In genomic region chr17:50021400-50021799, GRCm38 (mm10) we compare ENCODE assay signal across 14 mouse cellular contexts.
DNase-seq lines count a peak whose midpoint lies in the region; ATAC-seq and TF ChIP-seq lines count a peak whose summit lies in the region.
"Had no signal": no experiment of that assay in that cellular context is flagged by ENCODE, and none has a peak within 500 bp of the region (broad histone marks: within the 10 kb centered on the region; RNA-seq: fewer than 3 reads in every experiment).

No protein-coding gene starts in this region.

- H3K9me3 ChIP-seq in CH12.LX (replicated peaks; ENCODE audit: low read length): no peaks in the 10 kb centered on the region
- no peaks in the 10 kb centered on the region for H3K9me3 ChIP-seq in embryonic facial prominence, embryonic 14.5 days (ENCODE audit: control insufficient read depth, low read length)
- H3K9me3 ChIP-seq in hindbrain, embryonic 13.5 days: no peaks in the 10 kb centered on the region
- H3K9me3 ChIP-seq in midbrain, embryonic 12.5 days: no peaks in the 10 kb centered on the region
- H3K9me3 ChIP-seq: heart, embryonic 12.5 days had no signal

- dilution Hi-C loops in CH12.LX (cut with MboI; ENCODE audit: extremely low pct_ligation_motif_present, extremely low pct_unique_long_range_greater_than_20kb, low sequenced_read_pairs): no loop called here

- TF ChIP-seq EP300 in CH12.LX (IDR thresholded peaks at IDR 0.05; ENCODE audit: low read length): no peak

- no peak for TF ChIP-seq RAD21 in CH12.LX (IDR thresholded peaks at IDR 0.05; ENCODE audit: low read depth, low read length)

- H3K9ac ChIP-seq in CH12.LX (ENCODE audit: insufficient read depth, low read depth): peak overlapping the region; percentile 49
- no peak overlapping the region for H3K9ac ChIP-seq in embryonic facial prominence, embryonic 14.5 days (ENCODE audit: low read depth, low read length)
- no peak overlapping the region for H3K9ac ChIP-seq in hindbrain, embryonic 13.5 days
- H3K9ac ChIP-seq in midbrain, embryonic 12.5 days (replicated peaks): no peak overlapping the region
- H3K9ac ChIP-seq: heart, embryonic 12.5 days had no signal

- no peak overlapping the region for H3K4me3 ChIP-seq in CH12.LX (replicated peaks in 1 of 3; ENCODE audit: low read depth in 2 of 3, low read length in 2 of 3, poor library complexity in 1 of 3)
- H3K4me3 ChIP-seq in embryonic facial prominence, embryonic 14.5 days (ENCODE audit: low read depth, low read length): no peak overlapping the region
- H3K4me3 ChIP-seq in hindbrain, embryonic 13.5 days: no peak overlapping the region
- no peak overlapping the region for H3K4me3 ChIP-seq in midbrain, embryonic 12.5 days
- H3K4me3 ChIP-seq: heart, embryonic 12.5 days; left cerebral cortex, adult 2 months had no signal

- H3K79me2 ChIP-seq in CH12.LX (replicated peaks; ENCODE audit: control insufficient read depth, extremely low read depth, insufficient read depth, poor library complexity, severe bottlenecking): no peaks in the 10 kb centered on the region

- peak overlapping the region; percentile 86 for H3K27ac ChIP-seq in CH12.LX (ENCODE audit: insufficient read depth, low read depth)
- no peak overlapping the region for H3K27ac ChIP-seq in embryonic facial prominence, embryonic 14.5 days (replicated peaks; ENCODE audit: low read depth, low read length)
- H3K27ac ChIP-seq in hindbrain, embryonic 13.5 days: peak overlapping the region; percentile 49
- H3K27ac ChIP-seq in midbrain, embryonic 12.5 days (replicated peaks): peak overlapping the region; percentile 25

- TF ChIP-seq POLR2A in CH12.LX (IDR thresholded peaks at IDR 0.05; ENCODE audit: low read depth, low read length): no peak

- peaks cover 0 to 11% of the 10 kb centered on the region in 2 experiments for H3K36me3 ChIP-seq in CH12.LX (replicated peaks in 1 of 2; ENCODE audit: control insufficient read depth in 1 of 2, insufficient read depth in 1 of 2, low read length in 1 of 2)
- H3K36me3 ChIP-seq in embryonic facial prominence, embryonic 14.5 days (ENCODE audit: control insufficient read depth, insufficient read depth, low read length): no peaks in the 10 kb centered on the region
- no peaks in the 10 kb centered on the region for H3K36me3 ChIP-seq in hindbrain, embryonic 13.5 days
- no peaks in the 10 kb centered on the region for H3K36me3 ChIP-seq in midbrain, embryonic 12.5 days
- H3K36me3 ChIP-seq: heart, embryonic 12.5 days had no signal

- peak overlapping the region; percentile 40; the same call in 1 of the 2 replicates for H3K4me2 ChIP-seq in CH12.LX (ENCODE audit: insufficient read depth, low read depth, poor library complexity, severe bottlenecking)
- no peak overlapping the region for H3K4me2 ChIP-seq in embryonic facial prominence, embryonic 14.5 days (ENCODE audit: low read depth, low read length)
- H3K4me2 ChIP-seq in hindbrain, embryonic 13.5 days: no peak overlapping the region
- H3K4me2 ChIP-seq in midbrain, embryonic 12.5 days (replicated peaks): no peak overlapping the region
- H3K4me2 ChIP-seq: heart, embryonic 12.5 days had no signal

- 52% methylated on average over 4 of the region's 4 CpGs for WGBS in embryonic facial prominence, embryonic 14.5 days
- 18% methylated on average over 4 of the region's 4 CpGs for whole genome bisulfite sequencing in hindbrain, embryonic 13.5 days
- 23% methylated on average over 4 of the region's 4 CpGs for WGBS in midbrain, embryonic 12.5 days

- TF ChIP-seq CTCF in CH12.LX (conservative IDR thresholded peaks at IDR 0.05 in 1 of 2, IDR thresholded peaks at IDR 0.05 in 1 of 2; ENCODE audit: low read depth in 2 of 2, low read length in 2 of 2): no peak

- H3K4me1 ChIP-seq in CH12.LX (ENCODE audit: control insufficient read depth in 1 of 2, insufficient read depth in 2 of 2): peaks cover 35 to 81% of the 10 kb centered on the region in 2 experiments
- no peaks in the 10 kb centered on the region for H3K4me1 ChIP-seq in embryonic facial prominence, embryonic 14.5 days (ENCODE audit: control insufficient read depth, insufficient read depth, low read length)
- H3K4me1 ChIP-seq in hindbrain, embryonic 13.5 days (replicated peaks): peaks cover 36% of the 10 kb centered on the region
- H3K4me1 ChIP-seq in midbrain, embryonic 12.5 days: peaks cover 43% of the 10 kb centered on the region
- H3K4me1 ChIP-seq: heart, embryonic 12.5 days had no signal

- DNase-seq in CH12.LX (ENCODE audit: extremely low read depth): no peak
- no peak for DNase-seq in embryonic facial prominence, embryonic 14.5 days (ENCODE audit: low spot score)
- DNase-seq in frontal cortex, postnatal 25 days (ENCODE audit: low spot score in 2 of 2): no peak
- no peak for DNase-seq in heart, adult 11 months
- no peak for DNase-seq in urinary bladder, postnatal 10 days (ENCODE audit: low spot score)
- DNase-seq: adrenal gland, postnatal 10 days; kidney, postnatal 36 days; right cerebral cortex, postnatal 14 days; thymus, postnatal 4 days had no signal

- in situ Hi-C loops in CH12.LX (cut with MboI; ENCODE audit: low pct_ligation_motif_present, low pct_unique_long_range_greater_than_20kb, low sequenced_read_pairs): no loop called here

- ATAC-seq in embryonic facial prominence, embryonic 14.5 days (ENCODE audit: low read depth): 0 out of 2 replicates have a peak, but pooled peaks have one; percentile 20
- ATAC-seq in hindbrain, embryonic 13.5 days (ENCODE audit: low FRiP score): no peak
- peak; percentile 35; the same call in 1 of the 2 replicates for ATAC-seq in midbrain, embryonic 12.5 days (ENCODE audit: low FRiP score, low read depth)
- ATAC-seq: inflammation-experienced regulatory T-cells, adult 6 months had no signal

- H3K27me3 ChIP-seq in CH12.LX (replicated peaks): no peaks in the 10 kb centered on the region
- H3K27me3 ChIP-seq in embryonic facial prominence, embryonic 14.5 days (replicated peaks; ENCODE audit: control insufficient read depth, insufficient read depth, low read length): no peaks in the 10 kb centered on the region
- no peaks in the 10 kb centered on the region for H3K27me3 ChIP-seq in hindbrain, embryonic 13.5 days
- peaks cover 4% of the 10 kb centered on the region; the same call in 1 of the 2 replicates for H3K27me3 ChIP-seq in midbrain, embryonic 12.5 days
- H3K27me3 ChIP-seq: heart, embryonic 12.5 days had no signal

TF ChIP-seq in CH12.LX, 34 proteins besides CTCF, POLR2A, EP300 and RAD21:
- no peak for TF ChIP-seq ZMIZ1 (IDR thresholded peaks at IDR 0.05; ENCODE audit: low read depth, low read length)
- no peak for TF ChIP-seq SIN3A (IDR thresholded peaks at IDR 0.05; ENCODE audit: low read length)
- TF ChIP-seq JUN (IDR thresholded peaks at IDR 0.05; ENCODE audit: insufficient read depth, low read depth, low read length): no peak
- no peak for TF ChIP-seq UBTF (IDR thresholded peaks at IDR 0.05; ENCODE audit: low read depth, low read length)
- no peak for TF ChIP-seq POLR2AphosphoS2 (IDR thresholded peaks at IDR 0.05; ENCODE audit: low read depth, low read length)
TF ChIP-seq in CH12.LX: peak in this region for 0.
